Comparison of ENCODE assay signal across 31 mouse cellular contexts in the genomic region with DNA sequence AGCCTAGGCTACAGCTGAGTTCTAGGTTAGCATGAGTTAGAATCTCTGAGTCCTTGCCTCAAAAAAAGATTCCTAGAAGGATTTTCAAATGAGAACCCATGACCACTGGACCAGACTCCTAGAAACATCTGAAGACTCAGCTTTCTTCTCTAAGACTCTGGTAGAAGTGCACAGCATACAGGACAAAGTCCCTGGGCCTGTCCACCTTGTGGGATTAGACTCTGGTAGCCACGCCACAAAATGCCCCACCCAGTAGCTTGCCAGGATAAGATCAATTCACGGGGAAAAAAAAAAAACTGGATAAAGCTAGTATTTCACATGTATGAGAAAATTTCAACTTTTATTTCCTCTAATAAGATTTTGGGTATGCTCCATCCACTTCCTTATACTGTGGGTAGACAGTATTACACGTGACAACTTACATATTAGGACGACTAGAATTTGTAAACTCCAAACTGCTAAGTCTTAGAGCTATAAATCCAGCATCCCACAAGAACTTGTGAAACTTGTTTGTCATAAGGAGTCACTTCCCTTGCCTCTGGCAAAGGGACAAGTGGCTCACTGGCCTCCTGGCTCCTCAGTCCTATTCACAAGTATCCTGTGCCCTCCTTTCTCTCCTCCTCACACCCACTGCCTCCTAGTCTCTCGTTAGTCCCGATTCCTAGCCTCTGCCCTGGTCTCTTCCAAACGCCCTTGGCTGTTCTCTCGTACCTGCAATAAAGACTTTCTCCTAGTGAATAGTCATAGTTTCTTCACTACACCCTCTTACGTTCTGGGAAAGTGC. TPM values are rescaled to one million over a fixed set of nuclear protein-coding genes. Genes with fewer than 3 reads are reported as not detected.
DNase-seq lines count a peak whose midpoint lies in the region; ATAC-seq and TF ChIP-seq lines count a peak whose summit lies in the region.
"Had no signal": no experiment of that assay in that cellular context is flagged by ENCODE, and none has a peak within 500 bp of the region (broad histone marks: within the 10 kb centered on the region; RNA-seq: fewer than 3 reads in every experiment).

No protein-coding gene starts in this region.

- H3K4me1 ChIP-seq in kidney, adult 2 months (ENCODE audit: control insufficient read depth, insufficient read depth, low read length), result no peaks in the 10 kb centered on the region
- H3K4me1 ChIP-seq in cortical plate, adult 2 months (ENCODE audit: control insufficient read depth, insufficient read depth, low read length), result no peaks in the 10 kb centered on the region
- H3K4me1 ChIP-seq in intestine, embryonic 15.5 days (replicated peaks), result no peaks in the 10 kb centered on the region
- no peaks in the 10 kb centered on the region for H3K4me1 ChIP-seq in stomach, postnatal 0 days (replicated peaks; ENCODE audit: control insufficient read depth, insufficient read depth)
- no peaks in the 10 kb centered on the region for H3K4me1 ChIP-seq in forebrain, embryonic 10.5 days
- H3K4me1 ChIP-seq: forebrain, embryonic 13.5 days; heart, embryonic 10.5 days; heart, embryonic 15.5 days; limb, embryonic 10.5 days; limb, embryonic 15.5 days; midbrain, embryonic 10.5 days; midbrain, embryonic 15.5 days; neural tube, embryonic 15.5 days had no signal

- no peak overlapping the region for H3K4me2 ChIP-seq in intestine, embryonic 15.5 days (replicated peaks)
- no peak overlapping the region for H3K4me2 ChIP-seq in stomach, postnatal 0 days (replicated peaks; ENCODE audit: low read depth)
- H3K4me2 ChIP-seq: forebrain, embryonic 13.5 days; heart, embryonic 15.5 days; limb, embryonic 15.5 days; midbrain, embryonic 15.5 days; neural tube, embryonic 15.5 days had no signal

- H3K9ac ChIP-seq in intestine, embryonic 15.5 days, result no peak overlapping the region
- H3K9ac ChIP-seq in stomach, postnatal 0 days (ENCODE audit: low read length), result no peak overlapping the region
- H3K9ac ChIP-seq: forebrain, embryonic 13.5 days; heart, embryonic 15.5 days; limb, embryonic 15.5 days; liver, embryonic 14.5 days; midbrain, embryonic 15.5 days; neural tube, embryonic 15.5 days had no signal

- no peaks in the 10 kb centered on the region for H3K9me3 ChIP-seq in intestine, embryonic 15.5 days
- H3K9me3 ChIP-seq in stomach, postnatal 0 days (ENCODE audit: control insufficient read depth, low read length), result no peaks in the 10 kb centered on the region
- H3K9me3 ChIP-seq in forebrain, embryonic 10.5 days, result no peaks in the 10 kb centered on the region
- H3K9me3 ChIP-seq: forebrain, embryonic 13.5 days; heart, embryonic 10.5 days; heart, embryonic 15.5 days; limb, embryonic 10.5 days; limb, embryonic 15.5 days; midbrain, embryonic 10.5 days; midbrain, embryonic 15.5 days; neural tube, embryonic 15.5 days had no signal

- H3K4me3 ChIP-seq in kidney, adult 2 months (ENCODE audit: insufficient read depth, low read depth, low read length), result no peak overlapping the region
- no peak overlapping the region for H3K4me3 ChIP-seq in cortical plate, adult 2 months (ENCODE audit: insufficient read depth, low read length)
- H3K4me3 ChIP-seq in intestine, embryonic 15.5 days (replicated peaks), result no peak overlapping the region
- no peak overlapping the region for H3K4me3 ChIP-seq in stomach, postnatal 0 days (ENCODE audit: low read depth, low read length)
- no peak overlapping the region for H3K4me3 ChIP-seq in forebrain, embryonic 10.5 days
- H3K4me3 ChIP-seq: erythroblast, embryonic 14.5 days; forebrain, embryonic 13.5 days; heart, embryonic 10.5 days; heart, embryonic 15.5 days; limb, embryonic 10.5 days; limb, embryonic 15.5 days; midbrain, embryonic 10.5 days; midbrain, embryonic 15.5 days; neural tube, embryonic 15.5 days had no signal

- no peak for TF ChIP-seq EP300 in stomach, postnatal 0 days (optimal IDR thresholded peaks at IDR 0.05)

- no peak for TF ChIP-seq POLR2A in kidney, adult 2 months (IDR thresholded peaks at IDR 0.05; ENCODE audit: low read depth, low read length)
- no peak for TF ChIP-seq POLR2A in cortical plate, adult 2 months (IDR thresholded peaks at IDR 0.05; ENCODE audit: extremely low read depth, insufficient read depth, low read length)

- peaks cover 8% of the 10 kb centered on the region for H3K36me3 ChIP-seq in kidney, adult 2 months (ENCODE audit: control insufficient read depth, insufficient read depth, low read length)
- H3K36me3 ChIP-seq in intestine, embryonic 15.5 days, result peaks cover 28% of the 10 kb centered on the region
- H3K36me3 ChIP-seq in stomach, postnatal 0 days (ENCODE audit: control insufficient read depth, insufficient read depth, low read length), result peaks cover 25% of the 10 kb centered on the region
- peaks cover 100% of the 10 kb centered on the region for H3K36me3 ChIP-seq in forebrain, embryonic 10.5 days (replicated peaks)

- H3K27ac ChIP-seq in kidney, adult 2 months (ENCODE audit: insufficient read depth, low read depth, low read length), result no peak overlapping the region
- H3K27ac ChIP-seq in cortical plate, adult 2 months (ENCODE audit: insufficient read depth, low read length), result peak overlapping the region; percentile 2; the same call in 1 of the 2 replicates
- no peak overlapping the region for H3K27ac ChIP-seq in intestine, embryonic 15.5 days
- peak overlapping the region; percentile 36; the same call in 1 of the 2 replicates for H3K27ac ChIP-seq in stomach, postnatal 0 days (replicated peaks)
- no peak overlapping the region for H3K27ac ChIP-seq in forebrain, embryonic 10.5 days
- H3K27ac ChIP-seq: forebrain, embryonic 13.5 days; heart, embryonic 10.5 days; heart, embryonic 15.5 days; limb, embryonic 10.5 days; limb, embryonic 15.5 days; liver, embryonic 14.5 days; midbrain, embryonic 10.5 days; midbrain, embryonic 15.5 days; neural tube, embryonic 15.5 days had no signal

- ATAC-seq in intestine, embryonic 15.5 days, result peak; percentile 78
- peak; percentile 69; the same call in 1 of the 2 replicates for ATAC-seq in stomach, postnatal 0 days (ENCODE audit: low FRiP score, low TSS enrichment)
- ATAC-seq: CD4-positive, CD25-positive, alpha-beta regulatory T cell, adult 4 months; forebrain, embryonic 13.5 days; hindbrain, embryonic 16.5 days; midbrain, embryonic 15.5 days had no signal

- 74% methylated on average over 9 of the region's 9 CpGs for WGBS in kidney, adult 2 months
- WGBS in intestine, embryonic 15.5 days, result 75% methylated on average over 9 of the region's 9 CpGs
- WGBS in stomach, postnatal 0 days, result 73% methylated on average over 9 of the region's 9 CpGs
- 91% methylated on average over 9 of the region's 9 CpGs for WGBS in forebrain, embryonic 10.5 days

- no peak for TF ChIP-seq CTCF in kidney, adult 2 months (conservative IDR thresholded peaks at IDR 0.05; ENCODE audit: insufficient read depth, insufficient read length, low read depth, low read length)
- no peak for TF ChIP-seq CTCF in cortical plate, adult 2 months (IDR thresholded peaks at IDR 0.05; ENCODE audit: extremely low read depth, insufficient read depth, low read length)
- TF ChIP-seq CTCF in stomach, postnatal 0 days (IDR thresholded peaks at IDR 0.05; ENCODE audit: low read depth), result no peak

- H3K27me3 ChIP-seq in kidney, adult 2 months (replicated peaks; ENCODE audit: control insufficient read depth, insufficient read depth, low read length), result no peaks in the 10 kb centered on the region
- no peaks in the 10 kb centered on the region for H3K27me3 ChIP-seq in intestine, embryonic 15.5 days (replicated peaks)
- no peaks in the 10 kb centered on the region for H3K27me3 ChIP-seq in stomach, postnatal 0 days (ENCODE audit: control insufficient read depth, insufficient read depth, low read length)
- no peaks in the 10 kb centered on the region for H3K27me3 ChIP-seq in forebrain, embryonic 10.5 days (ENCODE audit: poor library complexity, severe bottlenecking)
- H3K27me3 ChIP-seq: forebrain, embryonic 13.5 days; heart, embryonic 15.5 days; limb, embryonic 15.5 days; midbrain, embryonic 15.5 days; neural tube, embryonic 15.5 days had no signal

- DNase-seq in kidney, adult 2 months, result peak; percentile 19
- no peak for DNase-seq in kidney, postnatal 14 days
- DNase-seq in stomach, postnatal 0 days (ENCODE audit: low spot score), result peak; percentile 34
- no peak for DNase-seq in right cerebral cortex, postnatal 36 days (ENCODE audit: low spot score in 2 of 2)
- no peak for DNase-seq in forebrain, embryonic 10.5 days (ENCODE audit: extremely low spot score, low spot score)
- DNase-seq: adrenal gland, postnatal 14 days; cerebellum, adult 18-20 months; cerebellum, postnatal 10 days; gastrocnemius, postnatal 36 days; kidney, postnatal 25 days; lung, adult 2 months; lung, postnatal 14 days had no signal

RNA-seq across cellular contexts. Expression of gene Trmt13, which starts 23.5 kb away (rescaled TPM):
- polyA plus RNA-seq in kidney, adult 2 months (2012; rRNA removed), result 2.8 TPM in 2 replicates
- 19.5 and 22.9 TPM in 2 replicates for polyA plus RNA-seq in cortical plate, adult 2 months (2012; rRNA removed)
- polyA plus RNA-seq in intestine, embryonic 15.5 days (2015; fragmentation: Nextera tagmentation; extraction: Ambion mirVana), result 21.9 and 22.9 TPM in 2 replicates
- 12.6 and 13.0 TPM in 2 replicates for polyA plus RNA-seq in stomach, postnatal 0 days (2015; fragmentation: Nextera tagmentation; extraction: Ambion mirVana)
- polyA plus RNA-seq in forebrain, embryonic 10.5 days (2016; fragmentation: Nextera tagmentation; extraction: Ambion mirVana), result 22.5 and 23.7 TPM in 2 replicates

RNA-seq across cellular contexts. Expression of gene Mfsd14a, which starts 24.6 kb away (rescaled TPM):
- polyA plus RNA-seq in kidney, adult 2 months (2012; rRNA removed), result 27.5 and 27.8 TPM in 2 replicates
- polyA plus RNA-seq in cortical plate, adult 2 months (2012; rRNA removed), result 45.0 and 48.1 TPM in 2 replicates
- polyA plus RNA-seq in intestine, embryonic 15.5 days (2015; fragmentation: Nextera tagmentation; extraction: Ambion mirVana), result 82.6 and 87.3 TPM in 2 replicates
- polyA plus RNA-seq in stomach, postnatal 0 days (2015; fragmentation: Nextera tagmentation; extraction: Ambion mirVana), result 50.4 and 51.1 TPM in 2 replicates
- polyA plus RNA-seq in forebrain, embryonic 10.5 days (2016; fragmentation: Nextera tagmentation; extraction: Ambion mirVana), result 82.2 and 84.4 TPM in 2 replicates

RNA-seq across cellular contexts. Expression of gene Sass6, which starts 43.1 kb away (rescaled TPM):
- 0.42 and 0.78 TPM in 2 replicates for polyA plus RNA-seq in kidney, adult 2 months (2012; rRNA removed)
- polyA plus RNA-seq in cortical plate, adult 2 months (2012; rRNA removed), result 4.7 and 5.3 TPM in 2 replicates
- 18.0 and 20.1 TPM in 2 replicates for polyA plus RNA-seq in intestine, embryonic 15.5 days (2015; fragmentation: Nextera tagmentation; extraction: Ambion mirVana)
- 5.0 TPM in 2 replicates for polyA plus RNA-seq in stomach, postnatal 0 days (2015; fragmentation: Nextera tagmentation; extraction: Ambion mirVana)
- polyA plus RNA-seq in forebrain, embryonic 10.5 days (2016; fragmentation: Nextera tagmentation; extraction: Ambion mirVana), result 42.7 and 43.1 TPM in 2 replicates

RNA-seq across cellular contexts. Expression of gene Gm43191, which starts 43.2 kb away (rescaled TPM):
- polyA plus RNA-seq in kidney, adult 2 months (2012; rRNA removed), result not detected in 2 replicates
- polyA plus RNA-seq in cortical plate, adult 2 months (2012; rRNA removed), result not detected in 2 replicates
- not detected in 2 replicates for polyA plus RNA-seq in intestine, embryonic 15.5 days (2015; fragmentation: Nextera tagmentation; extraction: Ambion mirVana)
- polyA plus RNA-seq in stomach, postnatal 0 days (2015; fragmentation: Nextera tagmentation; extraction: Ambion mirVana), result not detected in 2 replicates
- 0.84 TPM in 1 of 2 replicates, not detected in the other for polyA plus RNA-seq in forebrain, embryonic 10.5 days (2016; fragmentation: Nextera tagmentation; extraction: Ambion mirVana)
- polyA plus RNA-seq: CD4-positive, CD25-positive, alpha-beta regulatory T cell, adult 4 months; embryonic facial prominence, embryonic 14.5 days; erythroblast, embryonic 14.5 days; forebrain, embryonic 13.5 days; heart, embryonic 15.5 days; hindbrain, embryonic 11.5 days; hindbrain, embryonic 16.5 days; intestine, embryonic 14.5 days; kidney, embryonic 14.5 days; limb, embryonic 10.5 days; limb, embryonic 15.5 days; liver, embryonic 14.5 days; lung, adult 2 months; midbrain, embryonic 10.5 days; midbrain, embryonic 15.5 days; neural tube, embryonic 15.5 days; stomach, embryonic 14.5 days had no signal

Comparison
In these comparisons a context has a peak if more than half of its experiments do, and no peak if none do; other contexts are left out.
1. DNase-seq: peak in kidney, adult 2 months (single experiment) and stomach, postnatal 0 days (single experiment); none in kidney, postnatal 14 days (single experiment), right cerebral cortex, postnatal 36 days (0 of 2) and forebrain, embryonic 10.5 days (single experiment).
2. H3K27ac ChIP-seq: peak in cortical plate, adult 2 months (single experiment) and stomach, postnatal 0 days (single experiment); none in kidney, adult 2 months (single experiment), intestine, embryonic 15.5 days (single experiment) and forebrain, embryonic 10.5 days (single experiment).